Mouse (Mus musculus) hindbrain, postnatal 0 days (tissue): ENCODE measurements around the gene Nomo1. TPM values are rescaled to one million over a fixed set of nuclear protein-coding genes. Genes with fewer than 3 reads are reported as not detected.

Source experiments
- ATAC-seq: fragments of 200-750 bp; cut with Nextera tagmentation; 2 replicates; pipeline ENCODE4 v1.8.0; 2017; ENCODE audit warnings: mild to moderate bottlenecking, moderate TSS enrichment, moderate library complexity
- DNase-seq: peaks from one replicate; pipeline ENCODE4 v3.0.0-alpha.2; 2015; ENCODE audit warnings: low spot score
- H3K27ac ChIP-seq: fragments of 300-500 bp; sonication (generic); 2 replicates; pipeline ENCODE4 v1.5.1; 2014; ENCODE audit warnings: mild to moderate bottlenecking
- H3K27me3 ChIP-seq: fragments of 300-500 bp; sonication (generic); 2 replicates; pipeline ENCODE4 v1.6.1; 2014; ENCODE audit warnings: low read length, mixed read lengths; ENCODE audit not compliant: insufficient read depth
- H3K36me3 ChIP-seq: fragments of 300-500 bp; sonication (generic); 2 replicates; pipeline ENCODE4 v1.6.1; 2014; ENCODE audit warnings: low read length, mixed read lengths; ENCODE audit not compliant: insufficient read depth
- H3K4me1 ChIP-seq: fragments of 300-500 bp; sonication (generic); 2 replicates; pipeline ENCODE4 v1.6.1; 2014; ENCODE audit warnings: antibody characterized with exemption, low read length, mixed read lengths; ENCODE audit not compliant: insufficient read depth
- H3K4me2 ChIP-seq: fragments of 300-500 bp; sonication (generic); 2 replicates; pipeline ENCODE4 v1.6.1; 2014; ENCODE audit warnings: low read depth, mild to moderate bottlenecking, low read length, moderate library complexity, mixed read lengths
- H3K4me3 ChIP-seq: fragments of 300-500 bp; sonication (generic); 2 replicates; pipeline ENCODE4 v1.5.1; 2014; ENCODE audit warnings: low read length
- H3K9ac ChIP-seq: fragments of 300-500 bp; sonication (generic); replicated peaks from 2 replicates; pipeline ENCODE4 v1.6.1; 2014; ENCODE audit warnings: mild to moderate bottlenecking, low read length, moderate library complexity, mixed read lengths
- H3K9me3 ChIP-seq: fragments of 300-500 bp; sonication (generic); 2 replicates; pipeline ENCODE4 v1.6.1; 2016; ENCODE audit warnings: low read length, mixed read lengths
- CTCF ChIP-seq: IDR thresholded peaks from 2 replicates; pipeline ENCODE4 v1.5.1; 2016; ENCODE audit warnings: antibody characterized with exemption, control low read depth, low read depth
- WGBS: fragments of 180-500 bp; shearing (Covaris S2); extraction: QIAGEN DNeasy Blood & Tissue Kit; methylation state at CpG from one replicate; pipeline ENCODE4 v1.1.7; 2014; 5-methylcytosine and 5-hydroxymethylcytosine counted together
- polyA plus RNA-seq: library from polyadenylated mRNA; unstranded; fragments of >200 nt; fragmentation: Nextera tagmentation; extraction: Ambion mirVana; gene quantifications from 2 replicates; pipeline ENCODE4 v1.2.1, GENCODE M21; 2015
- total RNA-seq: library from RNA; depleted of rRNA; stranded (reverse); fragments of >200 nt; gene quantifications from 2 replicates; pipeline ENCODE4 v1.2.3, GENCODE M21; 2014

Gene Nomo1
- total and polyA plus RNA-seq, 2 experiments from 2014 or later: 37.9 to 61.5 TPM

- no peak overlapping the region for H3K4me3 ChIP-seq
Observed at GRCm38 (mm10) chr7:46012121-46012520, 21.4 kb upstream of the Nomo1 start.

DNA sequence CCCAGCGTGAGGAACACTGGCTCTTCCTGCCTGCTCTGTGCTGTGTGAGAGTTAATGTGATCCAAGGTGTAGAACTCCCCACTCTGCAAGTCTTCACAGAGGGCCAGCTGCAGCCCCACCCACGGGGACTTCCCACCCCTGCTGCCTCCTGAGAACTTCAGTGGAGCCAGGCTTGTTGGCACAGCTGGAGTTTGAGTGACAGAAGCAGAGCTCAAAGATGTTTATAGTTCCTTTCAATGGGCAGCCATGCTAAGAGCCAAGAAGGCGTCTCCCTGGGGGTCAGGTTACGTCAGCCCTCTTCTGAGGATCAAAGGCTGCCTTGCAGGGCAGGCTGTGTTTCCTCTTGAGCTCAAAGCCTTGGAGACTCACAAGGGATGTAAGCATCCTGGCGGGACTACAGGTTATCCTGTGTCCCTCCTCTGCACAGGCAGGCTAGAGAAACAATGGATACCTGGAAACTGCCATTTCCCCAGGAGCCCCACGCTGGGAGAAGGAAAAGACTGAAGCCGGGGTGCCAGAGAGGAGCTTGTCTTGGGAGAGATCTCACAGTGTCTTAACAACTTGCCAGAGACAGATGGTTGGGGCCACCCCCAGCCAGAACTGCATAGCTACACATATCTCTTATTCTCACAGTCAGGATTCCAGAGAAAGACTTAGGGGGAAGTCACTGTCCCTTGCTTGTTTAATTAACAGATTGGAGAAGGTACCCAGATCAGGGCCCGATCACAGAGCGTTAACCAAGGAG lies 20.1 kb upstream of the Nomo1 start:
- Histone ChIP-seq H3K4me2 (no peak overlapping the region), H3K36me3 (no peaks in the 10 kb centered on the region), H3K27me3 (no peaks in the 10 kb centered on the region), H3K27ac (peak overlapping the region; percentile 41; the same call in 1 of the 2 replicates), H3K9ac (no peak overlapping the region), H3K4me1 (no peaks in the 10 kb centered on the region), H3K9me3 (no peaks in the 10 kb centered on the region), H3K4me3 (no peak overlapping the region)
- peak; percentile 28; the same call in 1 of the 2 replicates for ATAC-seq
- TF ChIP-seq CTCF: no peak
- peak; percentile 40 for DNase-seq
- 19% methylated on average over 9 of the region's 9 CpGs for WGBS

More at GRCm38 (mm10) chr7:46012121-46012520, 21.4 kb upstream of the Nomo1 start:
- no peak overlapping the region for H3K27ac ChIP-seq
- ATAC-seq (no peak), DNase-seq (no peak)
- H3K4me2 ChIP-seq: no peak overlapping the region
- no peaks in the 10 kb centered on the region for H3K4me1 ChIP-seq
- no peaks in the 10 kb centered on the region for H3K36me3 ChIP-seq
- no peak overlapping the region for H3K9ac ChIP-seq
- TF ChIP-seq CTCF: no peak
- no peaks in the 10 kb centered on the region for H3K9me3 ChIP-seq
- H3K27me3 ChIP-seq: no peaks in the 10 kb centered on the region

DNA sequence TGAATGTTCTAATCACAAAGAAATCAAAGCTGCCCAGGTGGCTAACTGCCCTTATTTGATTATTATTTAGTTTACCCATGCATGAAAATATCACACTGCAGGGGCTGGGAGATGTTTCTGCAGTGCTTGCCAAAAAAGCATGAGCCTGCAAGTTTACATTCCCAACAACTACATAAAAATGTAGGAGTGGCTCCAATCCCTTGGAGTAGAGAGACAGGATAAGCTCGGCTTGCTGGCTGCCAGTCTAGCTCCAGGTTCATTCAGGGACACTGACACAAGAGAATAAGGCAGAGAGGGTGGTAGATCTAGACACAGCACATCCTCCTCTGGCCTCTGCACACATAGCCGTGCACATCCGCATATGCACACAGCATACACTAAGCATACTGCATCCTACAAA lies 13.9 kb upstream of the Nomo1 start:
- no peaks in the 10 kb centered on the region for H3K27me3 ChIP-seq
- H3K4me1 ChIP-seq: no peaks in the 10 kb centered on the region
- no peaks in the 10 kb centered on the region for H3K9me3 ChIP-seq
- TF ChIP-seq CTCF: no peak
- no peak overlapping the region for H3K4me3 ChIP-seq
- H3K4me2 ChIP-seq: no peak overlapping the region
- WGBS: 63% methylated on average over 3 of the region's 3 CpGs
- no peaks in the 10 kb centered on the region for H3K36me3 ChIP-seq
- DNase-seq (no peak), ATAC-seq (no peak)
- H3K27ac ChIP-seq: no peak overlapping the region
- H3K9ac ChIP-seq: no peak overlapping the region

DNA sequence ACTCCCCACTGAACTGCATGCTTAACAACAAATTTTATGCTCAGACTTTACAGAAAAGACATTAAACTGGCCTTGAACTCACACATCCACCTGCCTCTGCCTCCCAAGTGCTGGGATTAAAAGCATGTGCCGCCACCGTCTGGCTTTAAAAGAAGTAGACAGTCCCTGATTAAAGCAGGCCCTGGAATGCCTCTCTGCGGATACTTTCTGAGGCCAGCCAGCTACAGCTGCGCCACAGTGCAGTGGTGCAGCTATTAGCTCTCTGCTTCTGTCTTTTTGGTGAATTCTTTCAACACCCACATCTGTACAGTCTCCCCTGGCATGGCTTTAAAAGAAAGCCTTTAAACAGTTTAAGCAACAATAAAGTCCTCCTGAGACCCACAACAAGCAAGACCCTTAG lies 11.5 kb upstream of the Nomo1 start:
- ATAC-seq (no peak), DNase-seq (no peak)
- no peak overlapping the region for H3K9ac ChIP-seq
- H3K27me3 ChIP-seq: no peaks in the 10 kb centered on the region
- TF ChIP-seq CTCF: no peak
- H3K4me3 ChIP-seq: no peak overlapping the region
- H3K4me2 ChIP-seq: no peak overlapping the region
- no peaks in the 10 kb centered on the region for H3K36me3 ChIP-seq
- H3K9me3 ChIP-seq: no peaks in the 10 kb centered on the region
- 42% methylated on average over 4 of the region's 4 CpGs for WGBS
- H3K4me1 ChIP-seq: no peaks in the 10 kb centered on the region
- H3K27ac ChIP-seq: no peak overlapping the region

DNA sequence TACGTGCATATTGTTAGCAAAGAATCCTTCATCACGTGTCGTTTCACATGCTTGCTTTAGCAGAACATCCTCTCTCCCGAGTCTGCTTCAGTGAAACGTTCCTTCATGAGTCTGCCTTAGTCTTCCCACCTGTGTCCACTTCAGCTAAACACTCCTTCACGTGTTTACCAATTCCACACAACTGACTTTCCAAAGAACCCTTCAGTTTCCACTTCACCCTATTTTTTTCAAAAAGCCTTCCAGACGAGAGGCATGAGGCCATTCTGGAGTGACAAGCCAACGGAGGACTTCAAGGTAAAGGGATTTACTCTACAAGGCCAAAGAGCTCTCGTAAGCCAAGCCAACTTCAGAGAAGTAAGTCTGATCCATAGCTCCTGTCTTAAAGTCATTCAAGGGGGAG lies 8.1 kb upstream of the Nomo1 start:
- DNase-seq: no peak
- H3K9me3 ChIP-seq: no peaks in the 10 kb centered on the region
- no peaks in the 10 kb centered on the region for H3K4me1 ChIP-seq
- no peaks in the 10 kb centered on the region for H3K36me3 ChIP-seq
- no peak overlapping the region for H3K4me3 ChIP-seq
- no peaks in the 10 kb centered on the region for H3K27me3 ChIP-seq
- no peak for ATAC-seq
- H3K4me2 ChIP-seq: no peak overlapping the region
- no peak overlapping the region for H3K27ac ChIP-seq
- TF ChIP-seq CTCF: no peak
- H3K9ac ChIP-seq: no peak overlapping the region
- 80% methylated on average over 9 of the region's 9 CpGs for WGBS

- Histone ChIP-seq H3K4me2 (no peak overlapping the region), H3K4me3 (no peak overlapping the region), H3K27ac (no peak overlapping the region), H3K4me1 (no peaks in the 10 kb centered on the region), H3K27me3 (no peaks in the 10 kb centered on the region), H3K36me3 (no peaks in the 10 kb centered on the region), H3K9me3 (no peaks in the 10 kb centered on the region), H3K9ac (no peak overlapping the region)
- WGBS: 92% methylated on average over 10 of the region's 10 CpGs
- no peak for DNase-seq
- no peak for TF ChIP-seq CTCF
- no peak for ATAC-seq
Observed at GRCm38 (mm10) chr7:46028681-46029080, 4.8 kb upstream of the Nomo1 start.
